Mouse (Mus musculus) forebrain, postnatal 0 days (tissue): ENCODE measurements at regions not wholly inside any gene's neighbourhood (a gene's known extent, or its start where the extent isn't known, plus 50 kb on each side); places are given as distances from the start of the nearest gene placed in this dataset.

Experiments used
- ATAC-seq: fragments of 200-750 bp; cut with Nextera tagmentation; 2 replicates; pipeline ENCODE4 v1.8.0; 2017; ENCODE audit warnings: mild to moderate bottlenecking, moderate library complexity
- DNase-seq: peaks from one replicate; pipeline ENCODE4 v3.0.0-alpha.2; 2015
- H3K27ac ChIP-seq: fragments of 300-500 bp; sonication (generic); 2 replicates; pipeline ENCODE4 v1.5.1; 2014; ENCODE audit warnings: low read depth, mild to moderate bottlenecking, antibody characterized with exemption, low read length, moderate library complexity, mixed read lengths
- H3K27me3 ChIP-seq: fragments of 300-500 bp; sonication (generic); 2 replicates; pipeline ENCODE4 v1.6.1; 2014; ENCODE audit warnings: mild to moderate bottlenecking, low read length, mixed read lengths; ENCODE audit not compliant: insufficient read depth
- H3K36me3 ChIP-seq: fragments of 300-500 bp; sonication (generic); 2 replicates; pipeline ENCODE4 v1.6.1; 2014; ENCODE audit warnings: mild to moderate bottlenecking, moderate library complexity; ENCODE audit not compliant: insufficient read depth
- H3K4me1 ChIP-seq: fragments of 300-500 bp; sonication (generic); 2 replicates; pipeline ENCODE4 v1.6.1; 2014; ENCODE audit warnings: antibody characterized with exemption; ENCODE audit not compliant: insufficient read depth
- H3K4me2 ChIP-seq: fragments of 300-500 bp; sonication (generic); 2 replicates; pipeline ENCODE4 v1.6.1; 2014; ENCODE audit warnings: low read depth, mild to moderate bottlenecking, moderate library complexity
- H3K4me3 ChIP-seq: fragments of 300-500 bp; sonication (generic); 2 replicates; pipeline ENCODE4 v1.5.1; 2014; ENCODE audit warnings: low read depth, low read length, mixed read lengths
- H3K9ac ChIP-seq: fragments of 300-500 bp; sonication (generic); 2 replicates; pipeline ENCODE4 v1.6.1; 2014; ENCODE audit warnings: mild to moderate bottlenecking
- H3K9me3 ChIP-seq: fragments of 300-500 bp; sonication (generic); 2 replicates; pipeline ENCODE4 v1.6.1; 2016; ENCODE audit warnings: low read length
- CTCF ChIP-seq: sonication (generic); IDR thresholded peaks from 2 replicates; pipeline ENCODE4 v1.5.1; 2016; ENCODE audit warnings: antibody characterized with exemption, control low read depth, low read depth
- WGBS: fragments of 180-500 bp; shearing (Covaris S2); extraction: QIAGEN DNeasy Blood & Tissue Kit; methylation state at CpG from one replicate; pipeline ENCODE4 v1.1.7; 2014; 5-methylcytosine and 5-hydroxymethylcytosine counted together

- no peaks in the 10 kb centered on the region for H3K27me3 ChIP-seq
- DNase-seq: no peak
- H3K9me3 ChIP-seq: no peaks in the 10 kb centered on the region
- no peak for TF ChIP-seq CTCF
- no peak overlapping the region for H3K4me3 ChIP-seq
- H3K4me2 ChIP-seq: no peak overlapping the region
- no peak overlapping the region for H3K9ac ChIP-seq
- 86% methylated on average over 15 of the region's 15 CpGs for WGBS
- H3K27ac ChIP-seq: no peak overlapping the region
- H3K4me1 ChIP-seq: no peaks in the 10 kb centered on the region
- ATAC-seq: no peak
- H3K36me3 ChIP-seq: no peaks in the 10 kb centered on the region
Measured at GRCm38 (mm10) chr15:50246418-50247186, 3638.1 kb upstream of the Gm7489 start.

- no peaks in the 10 kb centered on the region for H3K36me3 ChIP-seq
- ATAC-seq (no peak), DNase-seq (no peak)
- H3K9ac ChIP-seq: no peak overlapping the region
- H3K27ac ChIP-seq: no peak overlapping the region
- H3K4me3 ChIP-seq: no peak overlapping the region
- TF ChIP-seq CTCF: no peak
- H3K27me3 ChIP-seq: no peaks in the 10 kb centered on the region
- H3K4me2 ChIP-seq: no peak overlapping the region
- WGBS: 86% methylated on average over 2 of the region's 2 CpGs
- H3K4me1 ChIP-seq: no peaks in the 10 kb centered on the region
- no peaks in the 10 kb centered on the region for H3K9me3 ChIP-seq
Measured at GRCm38 (mm10) chr15:50260057-50260456, 3624.6 kb upstream of the Gm7489 start.

- Histone ChIP-seq H3K9me3 (no peaks in the 10 kb centered on the region), H3K4me2 (no peak overlapping the region), H3K27me3 (no peaks in the 10 kb centered on the region), H3K36me3 (no peaks in the 10 kb centered on the region), H3K4me3 (no peak overlapping the region), H3K27ac (no peak overlapping the region), H3K4me1 (no peaks in the 10 kb centered on the region), H3K9ac (no peak overlapping the region)
- DNase-seq (peak; percentile 91), ATAC-seq (peak; percentile 93)
- TF ChIP-seq CTCF: peak; percentile 87
- 51% methylated on average over 8 of the region's 8 CpGs for WGBS
Measured at GRCm38 (mm10) chr15:50261245-50261872, 3623.3 kb upstream of the Gm7489 start.

- Histone ChIP-seq H3K27me3 (no peaks in the 10 kb centered on the region), H3K4me3 (no peak overlapping the region), H3K9me3 (no peaks in the 10 kb centered on the region), H3K27ac (no peak overlapping the region), H3K4me1 (no peaks in the 10 kb centered on the region), H3K9ac (no peak overlapping the region), H3K4me2 (no peak overlapping the region), H3K36me3 (no peaks in the 10 kb centered on the region)
- no peak for ATAC-seq
- TF ChIP-seq CTCF: no peak
- DNase-seq: no peak
- WGBS: 57% methylated on average over 1 of the region's 1 CpGs
Measured at GRCm38 (mm10) chr15:50267542-50267941, 3617.2 kb upstream of the Gm7489 start.

- Histone ChIP-seq H3K27me3 (no peaks in the 10 kb centered on the region), H3K4me3 (no peak overlapping the region), H3K9ac (no peak overlapping the region), H3K4me2 (no peak overlapping the region), H3K36me3 (no peaks in the 10 kb centered on the region), H3K9me3 (no peaks in the 10 kb centered on the region), H3K27ac (no peak overlapping the region), H3K4me1 (no peaks in the 10 kb centered on the region)
- TF ChIP-seq CTCF: no peak
- DNase-seq (no peak), ATAC-seq (no peak)
Measured at GRCm38 (mm10) chr15:50271646-50272045, 3613.1 kb upstream of the Gm7489 start.

- Histone ChIP-seq H3K4me3 (no peak overlapping the region), H3K36me3 (no peaks in the 10 kb centered on the region), H3K9me3 (no peaks in the 10 kb centered on the region), H3K4me1 (no peaks in the 10 kb centered on the region), H3K4me2 (no peak overlapping the region), H3K9ac (no peak overlapping the region), H3K27me3 (no peaks in the 10 kb centered on the region), H3K27ac (no peak overlapping the region)
- TF ChIP-seq CTCF: no peak
- ATAC-seq: no peak
- DNase-seq: no peak
- 92% methylated on average over 2 of the region's 2 CpGs for WGBS
Measured at GRCm38 (mm10) chr15:50282576-50282975, 3602.1 kb upstream of the Gm7489 start.

- 84% methylated on average over 2 of the region's 2 CpGs for WGBS
- H3K4me1 ChIP-seq: no peaks in the 10 kb centered on the region
- no peak for DNase-seq
- no peaks in the 10 kb centered on the region for H3K27me3 ChIP-seq
- no peak overlapping the region for H3K9ac ChIP-seq
- TF ChIP-seq CTCF: no peak
- no peak for ATAC-seq
- no peak overlapping the region for H3K27ac ChIP-seq
- no peak overlapping the region for H3K4me2 ChIP-seq
- no peak overlapping the region for H3K4me3 ChIP-seq
- H3K36me3 ChIP-seq: no peaks in the 10 kb centered on the region
- H3K9me3 ChIP-seq: no peaks in the 10 kb centered on the region
Measured at GRCm38 (mm10) chr15:50283491-50283890, 3601.2 kb upstream of the Gm7489 start.
